Mouse (Mus musculus) adrenal gland (tissue): ENCODE data around the gene Shmt1.
"Not testable (repeated sequence)": the region's sequence is repeated elsewhere in the genome, so short reads cannot be mapped to it uniquely, and the experiment has no call there.

ENCODE experiments used
- intact Hi-C: fragments of 180-260 bp; cut with DNase I; formaldehyde crosslinking; loops from one replicate; pipeline ENCODE4 v1.15.1; 2025
- long read RNA-seq, 2 experiments: library from polyadenylated mRNA; unstranded; transcript quantifications; one replicate each; pipeline ENCODE4 v2.0.0; 2020; ENCODE audit warnings: borderline replicate concordance in 1 of 2; ENCODE audit not compliant: insufficient replicate concordance in 1 of 2

Shmt1 gene
- long read RNA-seq, experiment 1, transcript Shmt1-201 (12 exons, 2,858 nt): major isoform, 44 of 57 reads
- long read RNA-seq, experiment 1, partial matches to known transcripts: 6 of 57 reads
- long read RNA-seq, experiment 1, other reads (novel, unspliced or antisense): 4 of 57 reads
- long read RNA-seq, experiment 2, transcript Shmt1-201 (12 exons, 2,858 nt): major isoform, 25 of 29 reads
- long read RNA-seq, experiment 2, partial matches to known transcripts: 1 of 29 reads
- long read RNA-seq, experiment 2, other reads (novel, unspliced or antisense): 2 of 29 reads

GRCm38 (mm10) chr11:60811618-60812017 lies at the start of gene Shmt1:
Shmt1 (minus strand) TSS chr11:60811718.
- intact Hi-C loops: not testable (repeated sequence)

GRCm38 (mm10) chr11:60856587-60856986 lies 45.1 kb upstream of the Shmt1 start:
- intact Hi-C loops: no loop called here

- intact Hi-C loops: no loop called here
These were observed 33.9 kb upstream of the Shmt1 start for GRCm38 (mm10) chr11:60845415-60845814.

- intact Hi-C loops: no loop called here
These were observed 31.9 kb upstream of the Shmt1 start for GRCm38 (mm10) chr11:60843412-60843811.

- intact Hi-C loops: no loop called here
These were observed 30.1 kb upstream of the Shmt1 start for GRCm38 (mm10) chr11:60841467-60842200.

GRCm38 (mm10) chr11:60837644-60838406 lies 26.3 kb upstream of the Shmt1 start:
- intact Hi-C loops: no loop called here

GRCm38 (mm10) chr11:60836897-60837296 lies 25.4 kb upstream of the Shmt1 start:
- intact Hi-C loops: no loop called here

- intact Hi-C loops: loop anchor here (5.0 kb wide), 1 partner anchor 47 kb away; the partner anchor contains the start of gene Tmem11
These were observed 19.0 kb upstream of the Shmt1 start, which contains the start of gene Dhrs7b for GRCm38 (mm10) chr11:60830433-60831052. Dhrs7b (plus strand) TSS chr11:60830631.

- intact Hi-C loops: loop anchor here (5.0 kb wide), 1 partner anchor 132 kb away; the partner anchor contains the start of gene Llgl1
These were observed 17.4 kb upstream of the Shmt1 start for GRCm38 (mm10) chr11:60828903-60829302.

- intact Hi-C loops: loop anchor here (5.0 kb wide), 1 partner anchor 130 kb away; the partner anchor contains the start of gene Llgl1
These were observed 15.9 kb upstream of the Shmt1 start for GRCm38 (mm10) chr11:60827241-60827945.

- intact Hi-C loops: loop anchor here (5.0 kb wide), 1 partner anchor 129 kb away; the partner anchor contains the start of gene Llgl1
These were observed 15.2 kb upstream of the Shmt1 start for GRCm38 (mm10) chr11:60826700-60827099.

- intact Hi-C loops: loop anchor here (5.0 kb wide), 1 partner anchor 128 kb away; the partner anchor contains the start of gene Llgl1
These were observed 13.7 kb upstream of the Shmt1 start for GRCm38 (mm10) chr11:60825191-60825590.

- intact Hi-C loops: no loop called here
These were observed 12.3 kb upstream of the Shmt1 start for GRCm38 (mm10) chr11:60823771-60824170.

GRCm38 (mm10) chr11:60816398-60816797 lies 4.9 kb upstream of the Shmt1 start:
- intact Hi-C loops: no loop called here

GRCm38 (mm10) chr11:60811054-60811460 lies 461 bp downstream of the Shmt1 start:
- intact Hi-C loops: no loop called here

GRCm38 (mm10) chr11:60810046-60810965 lies 1.2 kb downstream of the Shmt1 start:
- intact Hi-C loops: no loop called here

- intact Hi-C loops: no loop called here
These were observed 2.0 kb downstream of the Shmt1 start for GRCm38 (mm10) chr11:60809546-60809945.

- intact Hi-C loops: no loop called here
These were observed 3.0 kb downstream of the Shmt1 start for GRCm38 (mm10) chr11:60808286-60809070.
